Comparison of ENCODE assay signal across 11 mouse cellular contexts in the genomic region with DNA sequence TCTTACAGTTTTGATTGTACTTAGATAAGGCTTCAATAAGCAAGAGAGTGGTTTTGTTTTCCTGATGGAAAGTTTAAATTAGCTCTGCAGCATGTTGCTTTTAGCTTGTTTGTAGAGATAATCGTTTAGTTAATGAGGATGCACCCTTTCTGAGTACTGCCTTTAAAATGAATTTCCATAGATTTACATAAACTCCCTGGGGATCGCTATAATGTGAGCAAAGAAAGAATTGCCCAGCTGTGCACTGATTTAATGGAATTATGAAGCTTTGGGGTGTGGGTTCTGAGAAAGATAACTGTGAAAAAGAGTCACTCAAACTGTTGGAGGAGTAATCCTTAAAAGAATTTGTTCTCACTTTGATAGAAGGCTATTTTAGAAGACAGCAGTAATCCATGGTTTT.
"Had no signal": no experiment of that assay in that cellular context is flagged by ENCODE, and none has a peak within 500 bp of the region (broad histone marks: within the 10 kb centered on the region; RNA-seq: fewer than 3 reads in every experiment).

No protein-coding gene starts in this region.

- H3K4me3 ChIP-seq: kidney, embryonic 15.5 days; limb, embryonic 13.5 days; midbrain, embryonic 15.5 days; stomach, embryonic 15.5 days had no signal

- ATAC-seq: midbrain, embryonic 15.5 days had no signal

- H3K9me3 ChIP-seq: kidney, embryonic 15.5 days; limb, embryonic 13.5 days; midbrain, embryonic 15.5 days; stomach, embryonic 15.5 days had no signal

- H3K4me1 ChIP-seq: kidney, embryonic 15.5 days; limb, embryonic 13.5 days; midbrain, embryonic 15.5 days; stomach, embryonic 15.5 days had no signal

- DNase-seq: kidney, adult 2 months; kidney, postnatal 14 days; left cerebral cortex, postnatal 4 days; lung, adult 18-20 months; right cerebral cortex, postnatal 14 days; thymus, postnatal 36 days had no signal

- H3K27me3 ChIP-seq: kidney, embryonic 15.5 days; limb, embryonic 13.5 days; midbrain, embryonic 15.5 days; stomach, embryonic 15.5 days had no signal

- H3K9ac ChIP-seq: kidney, embryonic 15.5 days; limb, embryonic 13.5 days; liver, embryonic 14.5 days; midbrain, embryonic 15.5 days; stomach, embryonic 15.5 days had no signal

- H3K27ac ChIP-seq: kidney, embryonic 15.5 days; limb, embryonic 13.5 days; liver, embryonic 14.5 days; midbrain, embryonic 15.5 days; stomach, embryonic 15.5 days had no signal

- H3K4me2 ChIP-seq: kidney, embryonic 15.5 days; limb, embryonic 13.5 days; midbrain, embryonic 15.5 days; stomach, embryonic 15.5 days had no signal

- H3K36me3 ChIP-seq: kidney, embryonic 15.5 days; limb, embryonic 13.5 days; midbrain, embryonic 15.5 days; stomach, embryonic 15.5 days had no signal
